8 mouse cellular contexts compared by ENCODE assay signal in genomic region chr2:102986964-102987707, GRCm38 (mm10).
DNase-seq lines count a peak whose midpoint lies in the region; ATAC-seq and TF ChIP-seq lines count a peak whose summit lies in the region.

No protein-coding gene starts in this region.

- no peak overlapping the region for H3K4me2 ChIP-seq in lung, embryonic 14.5 days
- no peak overlapping the region for H3K4me2 ChIP-seq in stomach, postnatal 0 days (replicated peaks; ENCODE audit: low read depth)

- intact Hi-C loops in heart, postnatal 36 days (cut with DNase I), result no loop called here
- intact Hi-C loops in left cerebral cortex, postnatal 25 days (cut with DNase I), result no loop called here

- 65% methylated on average over 6 of the region's 6 CpGs for WGBS in lung, embryonic 14.5 days
- 60% methylated on average over 6 of the region's 6 CpGs for WGBS in lung, adult 2 months
- 67% methylated on average over 6 of the region's 6 CpGs for WGBS in stomach, postnatal 0 days

- no peaks in the 10 kb centered on the region for H3K36me3 ChIP-seq in lung, embryonic 14.5 days (ENCODE audit: insufficient read depth)
- no peaks in the 10 kb centered on the region for H3K36me3 ChIP-seq in stomach, postnatal 0 days (ENCODE audit: control insufficient read depth, insufficient read depth, low read length)

- H3K9me3 ChIP-seq in lung, embryonic 14.5 days (ENCODE audit: low read depth, low read length), result no peaks in the 10 kb centered on the region
- H3K9me3 ChIP-seq in stomach, postnatal 0 days (ENCODE audit: control insufficient read depth, low read length), result no peaks in the 10 kb centered on the region

- TF ChIP-seq CTCF in lung, embryonic 14.5 days (IDR thresholded peaks at IDR 0.05; ENCODE audit: low read depth), result no peak
- TF ChIP-seq CTCF in lung, adult 2 months (IDR thresholded peaks at IDR 0.05; ENCODE audit: insufficient read depth, low read length), result no peak
- TF ChIP-seq CTCF in stomach, postnatal 0 days (IDR thresholded peaks at IDR 0.05; ENCODE audit: low read depth), result no peak

- 0 out of 2 replicates have a peak, but pooled peaks have one; percentile 41 for ATAC-seq in lung, embryonic 14.5 days (ENCODE audit: insufficient read depth)
- ATAC-seq in stomach, postnatal 0 days (ENCODE audit: low FRiP score, low TSS enrichment), result 0 out of 2 replicates have a peak, but pooled peaks have one; percentile 15

- no peak overlapping the region for H3K4me3 ChIP-seq in lung, embryonic 14.5 days (ENCODE audit: low read depth, low read length)
- no peak overlapping the region for H3K4me3 ChIP-seq in lung, adult 2 months (replicated peaks; ENCODE audit: extremely low read depth, low read depth, low read length)
- no peak overlapping the region for H3K4me3 ChIP-seq in stomach, postnatal 0 days (ENCODE audit: low read depth, low read length)

- TF ChIP-seq EP300 in stomach, postnatal 0 days (optimal IDR thresholded peaks at IDR 0.05), result no peak

- peak; percentile 76 to 81 for DNase-seq in adrenal gland, adult (ENCODE audit: inconsistent age in 2 of 2, low spot score in 1 of 2)
- no peak for DNase-seq in adrenal gland, postnatal 4 days (ENCODE audit: low spot score in 2 of 2)
- peak; percentile 75 for DNase-seq in lung, embryonic 14.5 days
- DNase-seq in lung, adult 2 months, result no peak
- peak; percentile 20 to 58 for DNase-seq in heart, postnatal 36 days
- DNase-seq in stomach, postnatal 0 days (ENCODE audit: low spot score), result no peak
- no peak for DNase-seq in MN1 (ENCODE audit: low spot score)
- DNase-seq in left cerebral cortex, postnatal 25 days (ENCODE audit: low spot score in 2 of 2), result no peak

- TF ChIP-seq POLR2A in lung, adult 2 months (IDR thresholded peaks at IDR 0.05; ENCODE audit: borderline replicate concordance, extremely low read depth, low read depth, low read length), result no peak

- no peak overlapping the region for H3K9ac ChIP-seq in lung, embryonic 14.5 days
- H3K9ac ChIP-seq in stomach, postnatal 0 days (ENCODE audit: low read length), result no peak overlapping the region

- H3K4me1 ChIP-seq in lung, embryonic 14.5 days (ENCODE audit: insufficient read depth), result peaks cover 4% of the 10 kb centered on the region; the same call in 1 of the 2 replicates
- H3K4me1 ChIP-seq in lung, adult 2 months (ENCODE audit: control insufficient read depth, insufficient read depth, low read length), result no peaks in the 10 kb centered on the region
- H3K4me1 ChIP-seq in stomach, postnatal 0 days (replicated peaks; ENCODE audit: control insufficient read depth, insufficient read depth), result no peaks in the 10 kb centered on the region

- H3K27me3 ChIP-seq in lung, embryonic 14.5 days (ENCODE audit: insufficient read depth, low read length), result no peaks in the 10 kb centered on the region
- H3K27me3 ChIP-seq in stomach, postnatal 0 days (ENCODE audit: control insufficient read depth, insufficient read depth, low read length), result no peaks in the 10 kb centered on the region

- H3K27ac ChIP-seq in lung, embryonic 14.5 days (ENCODE audit: low read depth), result peak overlapping the region; percentile 3; the same call in 1 of the 2 replicates
- 0 out of 2 replicates have a peak overlapping the region, but pooled peaks have one; percentile 13 for H3K27ac ChIP-seq in stomach, postnatal 0 days (replicated peaks)

Comparison
In these comparisons a context has a peak if more than half of its experiments do, and no peak if none do; other contexts are left out.
1. DNase-seq: peak in adrenal gland, adult (2 of 2), lung, embryonic 14.5 days (single experiment) and heart, postnatal 36 days (2 of 2); none in adrenal gland, postnatal 4 days (0 of 2), lung, adult 2 months (single experiment), stomach, postnatal 0 days (single experiment), MN1 (single experiment) and left cerebral cortex, postnatal 25 days (0 of 2).